Mouse (Mus musculus) central nervous system, embryonic 18 days (tissue): ENCODE data around the gene Hist1h2af. TPM values are rescaled to one million over a fixed set of nuclear protein-coding genes. Genes with fewer than 3 reads are reported as not detected.

Experiments used
- polyA plus RNA-seq: library from polyadenylated mRNA; depleted of rRNA; stranded (reverse); fragments of >200 nt; gene quantifications from 2 replicates; pipeline ENCODE4 v1.2.3, GENCODE M21; 2012; rRNA removed

The Hist1h2af gene
- polyA plus RNA-seq = 47.4 and 62.7 TPM in 2 replicates

GRCm38 (mm10) chr13:23533560-23534367, at the start of gene Hist1h2af:
Hist1h2af (plus strand) TSS chr13:23533906.

DNA sequence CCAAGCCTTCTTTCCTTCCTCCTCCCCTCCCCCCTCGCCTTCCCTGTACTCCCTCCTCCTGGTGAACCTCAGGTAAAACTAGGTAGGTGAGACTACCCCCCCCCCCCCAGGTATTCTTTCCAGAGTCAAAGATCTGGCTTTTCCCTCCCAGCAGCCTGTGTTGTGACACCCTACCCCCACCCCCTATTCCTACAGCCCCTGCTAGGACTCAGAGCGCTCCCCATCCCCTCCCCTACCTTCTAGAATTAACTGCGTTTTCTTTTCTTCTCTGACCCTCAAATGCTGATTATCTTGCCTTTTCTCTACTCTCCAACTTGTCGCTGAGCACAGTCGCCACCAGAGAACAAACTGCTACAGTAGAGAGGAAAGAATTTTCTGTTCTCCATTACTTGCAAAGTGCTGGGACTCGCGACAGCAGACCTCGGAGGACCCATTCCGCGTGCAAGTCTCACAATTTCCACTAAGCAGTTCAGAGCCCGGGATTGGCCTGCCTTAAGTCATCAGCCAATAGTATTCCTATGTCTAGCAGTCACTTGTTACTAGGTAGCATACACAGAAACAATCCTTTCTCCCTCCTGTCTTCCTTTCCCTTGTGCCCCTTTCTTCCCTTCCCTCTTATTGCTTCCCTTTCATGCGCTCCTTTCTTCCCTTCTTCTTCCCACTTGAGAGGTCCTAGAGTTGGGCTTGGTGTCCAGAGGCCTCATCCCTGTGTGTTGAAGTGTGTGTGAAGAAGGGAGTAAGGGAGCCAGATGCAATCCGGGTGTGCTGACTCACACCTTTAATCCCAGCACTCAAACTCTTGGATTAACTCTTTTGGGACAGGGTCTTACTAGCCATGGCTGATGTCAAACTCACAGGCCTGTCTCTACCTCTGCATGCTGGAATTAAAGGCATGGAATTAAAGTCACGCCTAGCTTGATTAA, 45.0 kb upstream of the Hist1h2af start, which contains the start of gene Btn2a2:
TSS of gene Btn2a2 (minus strand) at position 458 of the 923 bp plus-strand sequence.

DNA sequence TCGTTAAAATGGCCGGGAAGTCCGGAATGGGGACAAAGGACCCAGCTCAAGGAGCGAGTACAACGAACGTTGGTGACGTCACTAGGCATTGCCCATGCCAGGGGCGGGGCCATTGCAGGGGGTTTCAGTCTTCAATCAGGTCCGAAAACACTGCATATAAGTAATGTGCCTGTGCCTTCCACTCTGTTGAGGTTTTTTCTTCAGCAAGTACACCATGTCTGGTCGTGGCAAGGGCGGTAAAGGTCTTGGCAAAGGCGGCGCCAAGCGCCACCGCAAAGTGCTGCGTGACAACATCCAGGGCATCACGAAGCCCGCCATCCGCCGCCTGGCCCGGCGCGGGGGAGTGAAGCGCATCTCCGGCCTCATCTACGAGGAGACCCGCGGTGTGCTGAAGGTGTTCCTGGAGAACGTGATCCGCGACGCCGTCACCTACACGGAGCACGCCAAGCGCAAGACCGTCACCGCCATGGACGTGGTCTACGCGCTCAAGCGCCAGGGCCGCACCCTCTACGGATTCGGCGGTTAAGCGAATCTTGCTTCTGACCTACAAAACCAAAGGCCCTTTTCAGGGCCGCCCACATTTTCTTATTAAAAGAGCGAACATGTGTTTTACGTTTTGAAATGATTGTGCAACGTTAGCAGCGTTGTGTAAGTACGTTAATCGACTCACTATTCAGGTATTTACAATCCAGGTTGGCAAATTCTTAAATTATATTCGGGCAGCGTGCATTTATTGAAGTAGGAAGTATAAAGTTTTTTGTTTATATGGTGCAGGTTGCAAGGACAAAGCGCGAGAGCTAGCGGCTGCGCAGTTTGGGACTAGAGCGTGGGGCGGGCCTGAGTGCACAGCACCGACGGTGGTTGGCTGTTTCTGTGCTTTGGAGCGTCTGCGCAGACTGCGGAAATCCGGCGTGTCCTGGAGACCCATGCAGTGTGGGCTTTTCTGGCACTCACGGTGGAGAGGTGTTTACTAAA, 2.5 kb upstream of the Hist1h2af start, which contains the start of gene Hist1h4h:
TSS of gene Hist1h4h (plus strand) at position 150 of the 975 bp plus-strand sequence.

DNA sequence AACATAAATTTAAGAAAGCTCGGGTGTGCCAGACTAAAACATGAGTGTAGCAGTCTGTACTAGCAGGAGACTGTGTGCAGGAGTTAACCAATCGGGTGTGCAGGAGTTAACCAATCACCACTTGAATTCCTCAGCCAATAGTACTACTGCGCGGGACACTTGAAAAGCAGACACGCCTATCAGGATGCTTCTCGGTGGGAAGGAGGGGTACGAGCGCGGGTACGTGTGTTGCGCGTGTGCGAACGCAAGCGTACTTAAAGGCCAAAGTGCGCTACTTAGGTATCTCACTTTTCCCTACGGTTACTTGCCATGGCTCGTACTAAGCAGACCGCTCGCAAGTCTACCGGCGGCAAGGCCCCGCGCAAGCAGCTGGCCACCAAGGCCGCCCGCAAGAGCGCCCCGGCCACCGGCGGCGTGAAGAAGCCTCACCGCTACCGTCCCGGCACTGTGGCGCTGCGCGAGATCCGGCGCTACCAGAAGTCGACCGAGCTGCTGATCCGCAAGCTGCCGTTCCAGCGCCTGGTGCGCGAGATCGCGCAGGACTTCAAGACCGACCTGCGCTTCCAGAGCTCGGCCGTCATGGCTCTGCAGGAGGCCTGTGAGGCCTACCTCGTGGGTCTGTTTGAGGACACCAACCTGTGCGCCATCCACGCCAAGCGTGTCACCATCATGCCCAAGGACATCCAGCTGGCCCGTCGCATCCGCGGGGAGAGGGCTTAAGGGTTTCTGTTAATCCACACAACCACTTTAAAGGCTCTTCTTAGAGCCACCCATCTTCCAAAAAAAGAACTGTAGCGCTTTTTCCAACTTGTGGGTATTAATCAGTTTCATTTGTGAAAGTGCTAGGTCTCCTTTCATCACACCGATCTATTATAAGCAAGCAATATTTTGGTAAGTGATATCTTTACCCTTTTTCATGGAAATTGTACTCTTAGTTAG, 1.7 kb downstream of the Hist1h2af start, which contains the start of gene Hist1h3g:
TSS of gene Hist1h3g (plus strand) at position 286 of the 939 bp plus-strand sequence.

GRCm38 (mm10) chr13:23542999-23543607, 9.4 kb downstream of the Hist1h2af start, which contains the start of gene Hist1h2bh:
Hist1h2bh (minus strand) TSS chr13:23543392.

DNA sequence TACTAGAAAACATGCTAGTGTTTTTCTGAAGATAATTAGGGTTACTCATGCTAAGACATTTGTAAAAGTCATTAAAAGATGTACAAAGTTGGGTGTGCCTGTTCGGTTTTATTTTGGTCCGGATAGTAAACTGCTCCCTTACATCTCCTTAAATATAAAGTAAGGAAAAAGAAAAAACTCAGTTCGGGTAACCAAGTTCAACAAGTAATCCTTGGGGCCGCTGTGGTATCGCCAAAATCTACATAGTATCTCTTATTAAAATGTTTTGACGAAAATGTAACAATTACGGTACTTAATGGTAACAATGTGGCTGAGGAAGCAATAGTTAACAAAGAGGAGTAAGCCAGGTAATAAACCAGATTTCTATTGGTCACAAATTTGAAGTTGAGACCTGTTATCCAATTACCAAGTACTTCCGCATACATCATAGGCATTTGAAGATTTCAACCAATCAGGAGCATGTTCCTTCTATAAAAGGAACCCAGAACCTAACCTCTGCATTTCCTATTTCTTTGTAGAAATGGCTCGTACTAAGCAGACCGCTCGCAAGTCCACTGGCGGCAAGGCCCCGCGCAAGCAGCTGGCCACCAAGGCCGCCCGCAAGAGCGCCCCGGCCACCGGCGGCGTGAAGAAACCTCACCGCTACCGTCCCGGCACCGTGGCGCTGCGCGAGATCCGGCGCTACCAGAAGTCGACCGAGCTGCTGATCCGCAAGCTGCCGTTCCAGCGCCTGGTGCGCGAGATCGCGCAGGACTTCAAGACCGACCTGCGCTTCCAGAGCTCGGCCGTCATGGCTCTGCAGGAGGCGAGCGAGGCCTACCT, 10.5 kb downstream of the Hist1h2af start, which contains the start of gene Hist1h3f:
TSS of gene Hist1h3f (plus strand) at position 88 of the 822 bp plus-strand sequence.

DNA sequence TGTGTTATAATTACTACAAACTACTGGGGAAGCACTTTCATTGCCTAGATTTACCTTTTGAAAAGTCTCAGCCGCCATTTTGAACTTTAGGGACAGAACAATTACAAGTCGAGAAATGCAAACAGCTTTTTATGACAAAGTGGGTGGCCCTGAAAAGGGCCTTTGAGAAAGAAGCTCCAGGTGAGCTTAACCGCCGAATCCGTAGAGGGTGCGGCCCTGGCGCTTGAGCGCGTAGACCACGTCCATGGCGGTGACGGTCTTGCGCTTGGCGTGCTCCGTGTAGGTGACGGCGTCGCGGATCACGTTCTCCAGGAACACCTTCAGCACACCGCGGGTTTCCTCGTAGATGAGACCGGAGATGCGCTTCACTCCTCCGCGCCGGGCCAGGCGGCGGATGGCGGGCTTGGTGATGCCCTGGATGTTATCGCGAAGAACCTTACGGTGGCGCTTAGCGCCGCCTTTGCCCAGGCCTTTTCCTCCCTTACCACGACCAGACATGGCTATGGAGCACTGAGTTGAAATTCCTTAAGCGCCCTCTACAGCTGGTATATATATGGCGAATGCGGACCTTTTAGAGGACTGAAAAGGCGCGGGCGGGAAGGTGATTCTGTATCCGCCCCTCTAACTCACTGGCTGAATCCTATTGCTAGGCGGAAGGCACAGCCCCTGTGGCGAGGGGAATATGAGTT, 17.6 kb downstream of the Hist1h2af start, which contains the start of gene Hist1h4f:
TSS of gene Hist1h4f (minus strand) at position 503 of the 689 bp plus-strand sequence.

GRCm38 (mm10) chr13:23552962-23553361, 19.3 kb downstream of the Hist1h2af start, which contains the start of gene Hist1h1d:
Hist1h1d (plus strand) TSS chr13:23553262.

DNA sequence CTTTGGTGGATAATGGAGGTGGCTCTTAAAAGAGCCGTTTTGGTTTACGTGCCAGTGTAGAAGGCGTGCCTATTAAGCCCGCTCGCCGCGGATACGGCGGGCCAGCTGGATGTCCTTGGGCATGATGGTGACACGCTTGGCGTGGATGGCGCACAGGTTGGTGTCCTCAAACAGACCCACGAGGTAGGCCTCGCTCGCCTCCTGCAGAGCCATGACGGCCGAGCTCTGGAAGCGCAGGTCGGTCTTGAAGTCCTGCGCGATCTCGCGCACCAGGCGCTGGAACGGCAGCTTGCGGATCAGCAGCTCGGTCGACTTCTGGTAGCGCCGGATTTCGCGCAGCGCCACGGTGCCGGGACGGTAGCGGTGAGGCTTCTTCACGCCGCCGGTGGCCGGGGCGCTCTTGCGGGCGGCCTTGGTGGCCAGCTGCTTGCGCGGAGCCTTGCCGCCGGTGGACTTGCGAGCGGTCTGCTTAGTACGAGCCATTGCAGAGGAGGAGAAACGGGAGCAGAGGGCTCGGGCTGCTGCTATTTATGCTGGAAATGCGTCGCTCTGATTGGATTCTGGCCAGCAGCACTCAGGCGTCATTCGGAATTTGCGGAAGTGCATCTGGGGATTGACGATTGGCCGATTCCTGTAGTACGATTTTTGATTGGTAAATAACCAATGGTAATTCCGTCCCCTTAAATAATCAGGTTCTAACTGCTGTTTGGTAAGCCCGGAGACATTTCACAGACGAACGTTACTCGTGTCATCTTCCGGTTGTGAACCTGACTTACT, 28.4 kb downstream of the Hist1h2af start, which contains the start of gene Hist1h3e:
TSS of gene Hist1h3e (minus strand) at position 487 of the 777 bp plus-strand sequence.

GRCm38 (mm10) chr13:23571022-23571503, 37.4 kb downstream of the Hist1h2af start, which contains the start of the genes Hist1h2ae and Hist1h2bg:
Hist1h2ae (minus strand) TSS chr13:23571220.
Hist1h2bg (plus strand) TSS chr13:23571396.

GRCm38 (mm10) chr13:23573898-23574524, 40.3 kb downstream of the Hist1h2af start, which contains the start of the genes Hist1h2bf and Hist1h2ad:
Hist1h2bf (minus strand) TSS chr13:23574196.
Hist1h2ad (plus strand) TSS chr13:23574381.

GRCm38 (mm10) chr13:23575271-23575851, 41.7 kb downstream of the Hist1h2af start, which contains the start of gene Hist1h3d:
Hist1h3d (plus strand) TSS chr13:23575763.

GRCm38 (mm10) chr13:23581408-23582218, 47.9 kb downstream of the Hist1h2af start, which contains the start of gene Hist1h4d:
Hist1h4d (plus strand) TSS chr13:23581598.

